Mouse (Mus musculus) ES-E14 (cell line): ENCODE measurements at regions not wholly inside any gene's neighbourhood (a gene's known extent, or its start where the extent isn't known, plus 50 kb on each side); places are given as distances from the start of the nearest gene placed in this dataset.
A peak's percentile ranks its signal among the peaks of the same experiment; 100 is the strongest.

Source experiments
- DNase-seq: peaks from one replicate; pipeline ENCODE4 v3.0.0-alpha.2; 2013; ENCODE audit warnings: low read depth, low spot score
- H3K27ac ChIP-seq: 2 replicates; pipeline ENCODE4 v1.5.1; 2012; ENCODE audit warnings: low read depth, mild to moderate bottlenecking, low read length, moderate library complexity, mixed read lengths; ENCODE audit not compliant: poor library complexity, insufficient read depth, severe bottlenecking
- H3K36me3 ChIP-seq: 2 replicates; pipeline ENCODE4 v1.6.1; 2012; ENCODE audit warnings: mild to moderate bottlenecking, low read length, moderate library complexity, mixed read lengths; ENCODE audit not compliant: control insufficient read depth, poor library complexity, insufficient read depth, severe bottlenecking
- H3K4me1 ChIP-seq, 2 experiments: fragments of 150-350 bp in 1 of 2; sonication (generic) in 1 of 2; 2 replicates each; pipeline ENCODE4 v1.6.1; 2012; ENCODE audit warnings: low read length in 2 of 2, mild to moderate bottlenecking in 1 of 2, mixed read lengths in 1 of 2; ENCODE audit not compliant: control insufficient read depth in 2 of 2, insufficient read depth in 2 of 2, poor library complexity in 1 of 2
- H3K4me3 ChIP-seq, 2 experiments: fragments of 150-350 bp in 1 of 2; sonication (generic) in 1 of 2; 2 replicates each; pipeline ENCODE4 v1.5.1; 2012; ENCODE audit warnings: low read length in 2 of 2, low read depth in 1 of 2, mild to moderate bottlenecking in 1 of 2, mixed read lengths in 1 of 2; ENCODE audit not compliant: insufficient read depth in 1 of 2, poor library complexity in 1 of 2, severe bottlenecking in 1 of 2
- H3K9ac ChIP-seq: 2 replicates; pipeline ENCODE4 v1.6.1; 2012; ENCODE audit warnings: low read depth, mild to moderate bottlenecking, low read length, mixed read lengths; ENCODE audit not compliant: poor library complexity, insufficient read depth, severe bottlenecking
- H3K9me3 ChIP-seq: fragments of 150-350 bp; sonication (generic); 2 replicates; pipeline ENCODE4 v1.6.1; 2012; ENCODE audit warnings: low read depth, mild to moderate bottlenecking, low read length; ENCODE audit not compliant: control insufficient read depth, insufficient read depth
- CHD2 ChIP-seq: IDR thresholded peaks from 2 replicates; pipeline ENCODE4 v1.6.1; 2014; ENCODE audit warnings: mild to moderate bottlenecking, low read depth, low read length, inconsistent platforms
- HCFC1 ChIP-seq: IDR thresholded peaks from 2 replicates; pipeline ENCODE4 v1.6.1; 2012; ENCODE audit warnings: low read length, inconsistent platforms, borderline replicate concordance; ENCODE audit not compliant: insufficient read depth
- MAFK ChIP-seq: IDR thresholded peaks from 2 replicates; pipeline ENCODE4 v1.6.1; 2014; ENCODE audit warnings: mild to moderate bottlenecking, low read depth, low read length, inconsistent platforms; ENCODE audit not compliant: insufficient read depth
- ZC3H11A ChIP-seq: IDR thresholded peaks from 2 replicates; pipeline ENCODE4 v1.6.1; 2012; ENCODE audit warnings: low read depth, mild to moderate bottlenecking, inconsistent platforms, low read length, borderline replicate concordance
- ZNF384 ChIP-seq: IDR thresholded peaks from 2 replicates; pipeline ENCODE4 v1.6.1; 2012; ENCODE audit warnings: low read depth, low read length, inconsistent platforms
- in situ Hi-C, 2 experiments: fragments of 600-800 bp; cut with MboI; formaldehyde crosslinking; loops; one replicate each; pipeline ENCODE4 v1.15.1; 2025; ENCODE audit warnings: low sequenced_read_pairs in 2 of 2, inconsistent platforms in 1 of 2; ENCODE audit not compliant: unreplicated experiment in 2 of 2

GRCm38 (mm10) chr17:83998972-83999545 is 151.3 kb upstream of the Haao start:
- Histone ChIP-seq H3K36me3 (no peaks in the 10 kb centered on the region), H3K4me1 (peaks cover 5 to 14% of the 10 kb centered on the region in 2 experiments; a peak in 2 of 4 replicates), H3K4me3 (no peak overlapping the region), H3K9me3 (no peaks in the 10 kb centered on the region), H3K27ac (no peak overlapping the region), H3K9ac (no peak overlapping the region)
- TF ChIP-seq ZC3H11A = no peak
- no peak for TF ChIP-seq MAFK
- no peak for TF ChIP-seq ZNF384
- TF ChIP-seq CHD2 = no peak
- no peak for TF ChIP-seq HCFC1
- DNase-seq = no peak
- in situ Hi-C loops = no loop called here

GRCm38 (mm10) chr17:83998341-83998740 is 150.6 kb upstream of the Haao start:
- H3K4me1 ChIP-seq = peaks cover 4 to 11% of the 10 kb centered on the region in 2 experiments; a peak in 2 of 4 replicates
- no peaks in the 10 kb centered on the region for H3K9me3 ChIP-seq
- no peak overlapping the region for H3K4me3 ChIP-seq
- H3K36me3 ChIP-seq = no peaks in the 10 kb centered on the region
- in situ Hi-C loops = no loop called here
- DNase-seq = no peak
- TF ChIP-seq ZNF384 = no peak
- no peak for TF ChIP-seq CHD2
- TF ChIP-seq MAFK = no peak
- TF ChIP-seq HCFC1 = no peak
- TF ChIP-seq ZC3H11A = no peak
- no peak overlapping the region for H3K9ac ChIP-seq
- H3K27ac ChIP-seq = no peak overlapping the region

DNA sequence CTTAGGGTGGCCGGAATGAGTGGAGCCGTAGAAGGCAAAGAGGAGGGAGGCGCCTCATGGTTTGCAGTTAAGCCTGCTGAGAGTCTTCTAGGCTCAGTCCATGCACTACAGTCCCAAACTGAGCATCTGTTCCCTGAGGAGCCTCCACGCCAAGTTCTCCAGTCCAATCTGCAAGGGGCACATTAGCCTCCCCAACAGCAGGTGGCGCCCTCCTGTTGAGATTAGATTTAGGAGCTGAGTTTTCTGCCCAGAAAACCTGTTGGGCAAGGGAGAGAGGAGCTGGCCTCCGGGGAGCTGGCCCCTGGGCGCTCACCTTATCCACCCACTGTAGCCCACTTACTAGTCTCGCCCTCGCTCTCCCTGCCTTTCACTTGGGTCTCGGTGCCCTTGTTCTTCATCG is 150.0 kb upstream of the Haao start:
- Histone ChIP-seq H3K9me3 (no peaks in the 10 kb centered on the region), H3K27ac (no peak overlapping the region), H3K9ac (no peak overlapping the region; the same call in 1 of the 2 replicates), H3K4me3 (no peak overlapping the region), H3K36me3 (no peaks in the 10 kb centered on the region), H3K4me1 (peaks cover 2 to 9% of the 10 kb centered on the region in 2 experiments; a peak in 1 of 4 replicates)
- in situ Hi-C loops = no loop called here
- TF ChIP-seq ZNF384 = no peak
- TF ChIP-seq ZC3H11A = peak; percentile 31; the same call in 1 of the 2 replicates
- no peak for TF ChIP-seq MAFK
- DNase-seq = peak; percentile 70

- Histone ChIP-seq H3K4me3 (no peak overlapping the region), H3K27ac (no peak overlapping the region), H3K36me3 (no peaks in the 10 kb centered on the region), H3K9me3 (no peaks in the 10 kb centered on the region), H3K4me1 (peaks cover 8 to 16% of the 10 kb centered on the region in 2 experiments; a peak in 2 of 4 replicates), H3K9ac (no peak overlapping the region)
- DNase-seq = no peak
- TF ChIP-seq ZC3H11A = no peak
- in situ Hi-C loops = no loop called here
Observed at GRCm38 (mm10) chr17:83993028-83993427, 145.3 kb upstream of the Haao start.
